Mouse (Mus musculus): ENCODE results near the gene Card6.

The Card6 gene

GRCm38 (mm10) chr15:5090131-5090530, 18.2 kb downstream of the Card6 start:
- CTCF ChIA-PET, result no interaction called here

DNA sequence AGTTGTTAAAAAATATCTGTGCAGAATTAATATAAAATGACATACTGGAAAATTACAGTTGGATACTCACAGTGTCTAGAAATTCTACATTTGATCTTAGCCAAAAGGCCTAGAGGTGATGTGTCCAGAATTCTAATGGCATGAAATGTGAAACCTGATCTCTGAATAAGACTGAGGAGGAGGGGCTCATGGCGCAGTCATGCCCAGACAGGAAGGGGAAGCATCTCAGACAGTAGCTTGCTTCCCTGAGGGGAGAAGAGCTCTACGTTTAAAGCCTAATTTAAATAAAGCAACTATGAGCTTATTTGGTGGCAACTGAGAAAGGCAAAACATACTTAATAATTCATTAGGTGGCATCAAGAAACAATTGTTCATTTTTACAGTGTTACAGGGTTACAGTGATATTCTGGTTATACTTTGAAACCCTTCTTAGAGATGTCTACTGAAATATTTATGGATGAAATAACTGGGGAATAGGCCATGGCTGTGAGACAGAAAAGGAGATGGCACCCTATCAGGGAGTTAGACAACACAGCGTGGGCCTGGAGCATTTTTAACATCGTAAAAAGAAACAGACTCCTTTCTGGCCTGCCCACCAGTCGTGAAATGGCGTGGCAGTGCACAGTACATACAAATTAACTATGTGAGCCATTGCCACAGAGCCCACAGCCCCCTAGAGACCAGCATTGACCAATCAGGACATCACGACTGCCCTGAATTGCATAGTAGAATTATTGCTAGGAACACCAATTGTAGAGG, 19.3 kb downstream of the Card6 start:
- CTCF ChIA-PET, result no interaction called here

- CTCF ChIA-PET, result no interaction called here
Measured at GRCm38 (mm10) chr15:5086162-5086561, 22.2 kb downstream of the Card6 start.

DNA sequence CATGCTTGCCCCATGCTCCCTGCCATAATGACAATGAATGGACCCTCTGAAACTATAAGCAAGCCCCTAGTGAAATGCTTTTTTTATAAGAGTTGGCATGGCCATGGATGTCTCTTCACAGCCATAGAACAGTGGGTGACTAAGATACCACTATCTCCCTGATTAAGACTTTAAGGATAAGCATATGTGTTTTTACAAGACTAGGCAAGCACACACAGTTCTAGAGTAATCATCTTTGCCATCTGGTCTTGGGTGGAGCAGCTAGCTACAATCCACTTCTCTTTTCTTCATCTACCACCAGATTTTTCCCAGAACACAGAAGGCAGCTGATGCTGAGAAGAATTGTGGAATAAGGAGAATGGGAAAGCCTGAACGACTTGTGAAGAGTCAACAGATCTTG, 27.1 kb downstream of the Card6 start:
- CTCF ChIA-PET, result no interaction called here

DNA sequence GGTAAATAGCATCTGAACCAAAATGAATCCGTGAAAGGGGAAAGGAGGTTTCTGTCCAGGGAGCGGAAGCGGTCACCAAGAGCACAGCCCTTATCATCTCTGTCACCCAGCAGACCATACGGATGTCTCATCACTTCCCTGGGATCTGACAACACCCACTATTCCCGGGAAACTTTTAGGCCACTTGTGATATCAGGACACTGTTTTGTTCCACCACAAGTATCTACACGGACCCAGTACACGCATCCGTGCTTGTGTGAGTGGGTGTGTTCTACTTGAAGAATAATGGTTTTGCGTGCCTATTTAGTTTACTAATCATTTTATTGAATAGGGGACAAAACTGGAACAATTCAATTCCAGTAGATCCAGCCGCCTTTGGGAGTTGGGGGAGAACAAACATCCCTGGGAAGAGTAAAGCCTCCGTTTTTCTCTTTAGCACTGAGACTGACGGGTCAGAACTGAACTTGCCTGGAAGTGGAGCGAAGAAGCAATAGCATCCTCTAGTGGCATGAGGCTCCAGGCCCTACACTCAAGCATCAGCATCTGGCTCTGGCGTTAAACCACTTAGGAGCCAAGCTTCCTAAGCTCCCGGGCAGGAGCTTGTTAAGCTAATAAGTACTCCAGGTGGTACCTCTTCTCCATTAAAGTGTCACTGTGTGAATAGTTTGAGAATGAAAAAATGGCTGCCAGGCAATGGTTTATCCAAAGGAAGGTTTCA, 39.4 kb downstream of the Card6 start:
- CTCF ChIA-PET, result no interaction called here

DNA sequence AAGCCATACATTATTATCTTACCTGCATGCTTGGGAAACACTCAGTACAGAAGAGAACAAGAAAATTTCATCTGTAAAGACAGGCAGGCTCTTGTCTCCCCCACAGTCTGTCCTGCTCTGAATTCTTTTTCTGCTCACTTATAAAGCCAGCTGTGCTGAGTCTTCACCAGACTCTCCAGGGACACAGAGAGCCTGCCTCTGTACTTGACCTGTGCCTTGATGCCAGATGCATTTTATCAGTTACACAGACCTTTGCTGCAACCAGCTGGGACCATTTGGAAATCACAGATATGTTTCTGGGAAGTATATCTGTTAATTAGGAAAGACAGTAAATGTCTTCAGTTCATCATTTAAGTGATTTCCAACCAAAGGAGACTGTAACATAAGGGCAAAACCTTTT, 44.7 kb downstream of the Card6 start, which contains the start of gene C7:
TSS of gene C7 (minus strand) at position 106 of the 400 bp plus-strand sequence.
- CTCF ChIA-PET, result no interaction called here
